Mouse (Mus musculus): Measurements from ENCODE around the gene Gm27021.

GRCm38 (mm10) chr8:120585521-120585920, 82.4 kb downstream of the Gm27021 start:
- TF ChIP-seq CTCF (IDR thresholded peaks at IDR 0.05; ENCODE audit: control insufficient read depth, insufficient read depth, insufficient replicate concordance, low read depth, low read length), result no peak
- TF ChIP-seq POLR2A (IDR thresholded peaks at IDR 0.05; ENCODE audit: control insufficient read depth, low read depth, low read length), result no peak
